Mouse (Mus musculus): ENCODE results near the gene Osbpl3. TPM values are rescaled to one million over a fixed set of nuclear protein-coding genes. Genes with fewer than 3 reads are reported as not detected.
A peak's percentile ranks its signal among the peaks of the same experiment; 100 is the strongest.

Gene Osbpl3
- polyA plus RNA-seq, 1 experiment: 0.41 TPM

- Histone ChIP-seq H3K4me1 (ENCODE audit: control insufficient read depth, insufficient read depth, low read length) (no peaks in the 10 kb centered on the region), H3K27me3 (ENCODE audit: control insufficient read depth, insufficient read depth, low read length) (no peaks in the 10 kb centered on the region), H3K4me3 (ENCODE audit: control insufficient read depth, low read depth, low read length) (no peak overlapping the region), H3K27ac (ENCODE audit: control insufficient read depth, insufficient read depth, low read depth, low read length) (no peak overlapping the region), H3K36me3 (ENCODE audit: control insufficient read depth, insufficient read depth, low read length) (no peaks in the 10 kb centered on the region)
- TF ChIP-seq CTCF (IDR thresholded peaks at IDR 0.05; ENCODE audit: control insufficient read depth, insufficient read depth, insufficient replicate concordance, low read depth, low read length) (no peak), POLR2A (IDR thresholded peaks at IDR 0.05; ENCODE audit: control insufficient read depth, low read depth, low read length) (no peak)
Measured at GRCm38 (mm10) chr6:50385451-50386013, 70.5 kb downstream of the Osbpl3 start.

GRCm38 (mm10) chr6:50382711-50383110 lies 73.3 kb downstream of the Osbpl3 start:
- TF ChIP-seq CTCF (IDR thresholded peaks at IDR 0.05; ENCODE audit: control insufficient read depth, insufficient read depth, insufficient replicate concordance, low read depth, low read length) (no peak), POLR2A (IDR thresholded peaks at IDR 0.05; ENCODE audit: control insufficient read depth, low read depth, low read length) (no peak)
- Histone ChIP-seq H3K4me3 (ENCODE audit: control insufficient read depth, low read depth, low read length) (no peak overlapping the region), H3K4me1 (ENCODE audit: control insufficient read depth, insufficient read depth, low read length) (no peaks in the 10 kb centered on the region), H3K36me3 (ENCODE audit: control insufficient read depth, insufficient read depth, low read length) (no peaks in the 10 kb centered on the region), H3K27ac (ENCODE audit: control insufficient read depth, insufficient read depth, low read depth, low read length) (no peak overlapping the region), H3K27me3 (ENCODE audit: control insufficient read depth, insufficient read depth, low read length) (no peaks in the 10 kb centered on the region)

GRCm38 (mm10) chr6:50382196-50382595 lies 73.8 kb downstream of the Osbpl3 start:
- Histone ChIP-seq H3K27me3 (ENCODE audit: control insufficient read depth, insufficient read depth, low read length) (no peaks in the 10 kb centered on the region), H3K4me3 (ENCODE audit: control insufficient read depth, low read depth, low read length) (no peak overlapping the region), H3K27ac (ENCODE audit: control insufficient read depth, insufficient read depth, low read depth, low read length) (no peak overlapping the region), H3K4me1 (ENCODE audit: control insufficient read depth, insufficient read depth, low read length) (no peaks in the 10 kb centered on the region), H3K36me3 (ENCODE audit: control insufficient read depth, insufficient read depth, low read length) (no peaks in the 10 kb centered on the region)
- no peak for TF ChIP-seq POLR2A (IDR thresholded peaks at IDR 0.05; ENCODE audit: control insufficient read depth, low read depth, low read length)

- H3K27ac ChIP-seq (ENCODE audit: control insufficient read depth, insufficient read depth, low read depth, low read length): no peak overlapping the region
- no peak for TF ChIP-seq POLR2A (IDR thresholded peaks at IDR 0.05; ENCODE audit: control insufficient read depth, low read depth, low read length)
- TF ChIP-seq CTCF (IDR thresholded peaks at IDR 0.05; ENCODE audit: control insufficient read depth, insufficient read depth, insufficient replicate concordance, low read depth, low read length): no peak
- no peaks in the 10 kb centered on the region for H3K36me3 ChIP-seq (ENCODE audit: control insufficient read depth, insufficient read depth, low read length)
- H3K27me3 ChIP-seq (ENCODE audit: control insufficient read depth, insufficient read depth, low read length): no peaks in the 10 kb centered on the region
- no peak overlapping the region for H3K4me3 ChIP-seq (ENCODE audit: control insufficient read depth, low read depth, low read length)
- H3K4me1 ChIP-seq (ENCODE audit: control insufficient read depth, insufficient read depth, low read length): no peaks in the 10 kb centered on the region
Measured at GRCm38 (mm10) chr6:50381504-50382091, 74.4 kb downstream of the Osbpl3 start.

- no peak for TF ChIP-seq POLR2A (IDR thresholded peaks at IDR 0.05; ENCODE audit: control insufficient read depth, low read depth, low read length)
- no peak for TF ChIP-seq CTCF (IDR thresholded peaks at IDR 0.05; ENCODE audit: control insufficient read depth, insufficient read depth, insufficient replicate concordance, low read depth, low read length)
- Histone ChIP-seq H3K4me1 (ENCODE audit: control insufficient read depth, insufficient read depth, low read length) (no peaks in the 10 kb centered on the region), H3K36me3 (ENCODE audit: control insufficient read depth, insufficient read depth, low read length) (no peaks in the 10 kb centered on the region), H3K4me3 (ENCODE audit: control insufficient read depth, low read depth, low read length) (no peak overlapping the region), H3K27me3 (ENCODE audit: control insufficient read depth, insufficient read depth, low read length) (no peaks in the 10 kb centered on the region), H3K27ac (ENCODE audit: control insufficient read depth, insufficient read depth, low read depth, low read length) (no peak overlapping the region)
Measured at GRCm38 (mm10) chr6:50379740-50380139, 76.3 kb downstream of the Osbpl3 start.

- TF ChIP-seq POLR2A (IDR thresholded peaks at IDR 0.05; ENCODE audit: control insufficient read depth, low read depth, low read length) (no peak), CTCF (IDR thresholded peaks at IDR 0.05; ENCODE audit: control insufficient read depth, insufficient read depth, insufficient replicate concordance, low read depth, low read length) (no peak)
- Histone ChIP-seq H3K4me1 (ENCODE audit: control insufficient read depth, insufficient read depth, low read length) (no peaks in the 10 kb centered on the region), H3K4me3 (ENCODE audit: control insufficient read depth, low read depth, low read length) (no peak overlapping the region), H3K36me3 (ENCODE audit: control insufficient read depth, insufficient read depth, low read length) (no peaks in the 10 kb centered on the region), H3K27me3 (ENCODE audit: control insufficient read depth, insufficient read depth, low read length) (no peaks in the 10 kb centered on the region), H3K27ac (ENCODE audit: control insufficient read depth, insufficient read depth, low read depth, low read length) (no peak overlapping the region)
Measured at GRCm38 (mm10) chr6:50379136-50379535, 76.9 kb downstream of the Osbpl3 start.

- TF ChIP-seq CTCF (IDR thresholded peaks at IDR 0.05; ENCODE audit: control insufficient read depth, insufficient read depth, insufficient replicate concordance, low read depth, low read length): no peak
- TF ChIP-seq POLR2A (IDR thresholded peaks at IDR 0.05; ENCODE audit: control insufficient read depth, low read depth, low read length): no peak
- H3K4me1 ChIP-seq (ENCODE audit: control insufficient read depth, insufficient read depth, low read length): no peaks in the 10 kb centered on the region
- H3K4me3 ChIP-seq (ENCODE audit: control insufficient read depth, low read depth, low read length): no peak overlapping the region
- H3K27ac ChIP-seq (ENCODE audit: control insufficient read depth, insufficient read depth, low read depth, low read length): peak overlapping the region; percentile 25; the same call in 1 of the 2 replicates
- H3K36me3 ChIP-seq (ENCODE audit: control insufficient read depth, insufficient read depth, low read length): no peaks in the 10 kb centered on the region
- no peaks in the 10 kb centered on the region for H3K27me3 ChIP-seq (ENCODE audit: control insufficient read depth, insufficient read depth, low read length)
Measured at GRCm38 (mm10) chr6:50377742-50378720, 78.0 kb downstream of the Osbpl3 start.
